Mouse (Mus musculus) ES-Bruce4 (cell line): ENCODE results near the gene Pde11a. TPM values are rescaled to one million over a fixed set of nuclear protein-coding genes. Genes with fewer than 3 reads are reported as not detected.

Experiments
- H3K27ac ChIP-seq: 2 replicates; pipeline ENCODE4 v1.5.1; 2012; ENCODE audit warnings: low read length, inconsistent platforms; ENCODE audit not compliant: insufficient read depth
- H3K27me3 ChIP-seq: 2 replicates; pipeline ENCODE4 v1.6.1; 2012; ENCODE audit warnings: mild to moderate bottlenecking, low read length, inconsistent platforms; ENCODE audit not compliant: control insufficient read depth, poor library complexity, insufficient read depth, severe bottlenecking
- H3K36me3 ChIP-seq: 2 replicates; pipeline ENCODE4 v1.6.1; 2012; ENCODE audit warnings: inconsistent platforms, mild to moderate bottlenecking, low read length, moderate library complexity; ENCODE audit not compliant: control insufficient read depth, poor library complexity, insufficient read depth, severe bottlenecking
- H3K4me1 ChIP-seq: one replicate; pipeline ENCODE4 v1.8.1; 2011; ENCODE audit warnings: low read length; ENCODE audit not compliant: control insufficient read depth, insufficient read depth
- H3K4me3 ChIP-seq: 2 replicates; pipeline ENCODE4 v1.5.1; 2011; ENCODE audit warnings: low read depth, mild to moderate bottlenecking, low read length
- H3K9ac ChIP-seq: 2 replicates; pipeline ENCODE4 v1.6.1; 2012; ENCODE audit warnings: low read depth, mild to moderate bottlenecking, inconsistent platforms; ENCODE audit not compliant: poor library complexity, severe bottlenecking
- H3K9me3 ChIP-seq: replicated peaks from 2 replicates; pipeline ENCODE4 v1.6.1; 2012; ENCODE audit warnings: mild to moderate bottlenecking, low read length, inconsistent platforms; ENCODE audit not compliant: control insufficient read depth, poor library complexity, insufficient read depth, severe bottlenecking
- CTCF ChIP-seq: IDR thresholded peaks from one replicate; pipeline ENCODE4 v1.8.1; 2011; ENCODE audit warnings: low read depth, low read length
- EP300 ChIP-seq: IDR thresholded peaks from 2 replicates; pipeline ENCODE4 v1.6.1; 2011; ENCODE audit warnings: low read depth, low read length; ENCODE audit not compliant: insufficient read depth
- POLR2A ChIP-seq: IDR thresholded peaks from one replicate; pipeline ENCODE4 v1.8.1; 2011; ENCODE audit warnings: low read length; ENCODE audit not compliant: insufficient read depth
- polyA plus RNA-seq: library from polyadenylated mRNA; stranded (reverse); fragments of >200 nt; gene quantifications from 2 replicates; pipeline ENCODE4 v1.2.4, GENCODE M21; 2011; ENCODE audit warnings: low read depth; ENCODE audit not compliant: missing spikeins, insufficient read depth, insufficient read length

Pde11a gene
- polyA plus RNA-seq, 1 experiment, result 0.76 TPM

DNA sequence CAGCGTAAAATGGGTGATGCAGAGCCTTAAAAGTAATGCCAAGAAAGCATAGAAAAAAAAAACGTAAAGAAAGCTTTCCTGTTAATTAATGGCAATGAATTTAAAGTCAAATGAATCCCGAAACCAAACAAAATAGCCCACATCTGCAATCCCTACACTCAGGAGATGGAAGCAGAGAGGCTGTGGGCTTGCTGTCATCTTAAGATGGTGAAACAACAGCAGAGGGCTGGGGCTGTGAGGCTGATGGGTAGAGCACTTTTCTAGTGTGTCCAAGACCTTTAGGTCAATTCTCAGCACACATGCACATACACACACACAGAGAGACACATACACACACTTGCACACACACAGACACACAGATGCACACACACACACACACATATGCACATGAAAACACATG lies 12.4 kb downstream of the Pde11a start:
- no peak overlapping the region for H3K9ac ChIP-seq
- no peaks in the 10 kb centered on the region for H3K36me3 ChIP-seq
- no peaks in the 10 kb centered on the region for H3K9me3 ChIP-seq
- no peaks in the 10 kb centered on the region for H3K27me3 ChIP-seq
- no peak overlapping the region for H3K4me3 ChIP-seq
- no peaks in the 10 kb centered on the region for H3K4me1 ChIP-seq
- TF ChIP-seq CTCF, result no peak
- TF ChIP-seq EP300, result no peak
- TF ChIP-seq POLR2A, result no peak
- no peak overlapping the region for H3K27ac ChIP-seq

DNA sequence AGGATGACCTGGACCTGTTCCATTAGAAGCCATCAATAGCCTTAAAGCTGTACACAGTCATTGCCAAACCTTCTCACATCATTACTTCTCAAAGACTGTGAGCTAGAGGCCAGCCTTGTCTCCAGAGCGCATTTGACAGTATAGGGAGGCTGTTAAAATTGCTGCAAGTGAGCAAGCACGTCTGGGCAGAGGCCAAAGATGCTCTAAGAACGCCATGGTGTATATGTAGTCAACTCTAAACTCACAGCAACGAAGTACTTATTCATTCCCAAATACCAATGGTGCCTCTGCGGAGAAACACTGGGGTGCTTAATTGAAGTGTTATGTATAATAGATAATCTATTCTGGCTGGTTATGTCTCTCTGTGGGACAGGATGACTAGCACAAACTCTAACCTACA lies 14.1 kb downstream of the Pde11a start:
- Histone ChIP-seq H3K36me3 (no peaks in the 10 kb centered on the region), H3K4me1 (no peaks in the 10 kb centered on the region), H3K4me3 (no peak overlapping the region), H3K27me3 (no peaks in the 10 kb centered on the region), H3K9ac (no peak overlapping the region), H3K27ac (no peak overlapping the region), H3K9me3 (0 out of 2 replicates have a peak, but pooled peaks cover 2% of the 10 kb centered on the region)
- TF ChIP-seq POLR2A (no peak), CTCF (no peak), EP300 (no peak)

DNA sequence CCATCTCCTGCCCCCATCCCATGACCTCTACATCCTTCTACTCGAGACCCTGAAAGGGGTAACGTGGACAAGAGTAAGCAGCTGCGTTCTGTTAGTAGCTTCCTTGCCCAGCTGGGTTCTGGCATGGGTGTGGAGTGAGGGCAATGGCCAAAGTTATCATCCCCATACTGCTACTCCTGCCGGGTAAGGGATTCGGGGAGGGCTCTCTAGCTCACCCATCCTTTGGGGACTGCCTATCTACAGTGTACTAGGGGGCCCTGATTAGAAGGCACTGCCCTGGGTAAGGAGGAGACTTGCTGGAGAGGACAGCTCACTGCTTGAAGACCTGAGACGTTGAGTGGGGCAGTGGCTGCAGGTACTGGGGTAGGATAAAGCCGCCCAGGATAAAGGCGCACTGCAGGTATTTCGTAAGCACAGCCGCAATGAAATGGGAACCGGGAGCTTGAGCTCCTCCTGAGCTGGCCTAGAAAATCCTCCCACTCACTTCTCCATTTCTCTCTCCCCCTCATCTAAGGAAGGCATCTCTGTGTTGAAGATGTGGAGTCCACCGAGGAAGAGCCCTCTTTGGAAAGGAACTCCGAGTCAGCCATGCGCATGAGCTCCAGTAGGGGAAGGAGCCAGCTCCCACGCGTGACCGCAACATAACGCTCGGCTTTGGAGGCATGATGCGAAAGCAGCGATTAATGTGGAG lies 15.2 kb downstream of the Pde11a start:
- TF ChIP-seq CTCF (no peak), POLR2A (no peak), EP300 (no peak)
- H3K9me3 ChIP-seq, result 0 out of 2 replicates have a peak, but pooled peaks cover 2% of the 10 kb centered on the region
- no peak overlapping the region for H3K4me3 ChIP-seq
- no peak overlapping the region for H3K27ac ChIP-seq
- H3K4me1 ChIP-seq, result no peaks in the 10 kb centered on the region
- no peaks in the 10 kb centered on the region for H3K27me3 ChIP-seq
- no peaks in the 10 kb centered on the region for H3K36me3 ChIP-seq
- no peak overlapping the region for H3K9ac ChIP-seq

GRCm38 (mm10) chr2:76320336-76320735 lies 18.2 kb downstream of the Pde11a start:
- H3K9ac ChIP-seq, result no peak overlapping the region
- TF ChIP-seq EP300, result no peak
- TF ChIP-seq CTCF, result no peak
- no peak for TF ChIP-seq POLR2A
- no peaks in the 10 kb centered on the region for H3K36me3 ChIP-seq
- H3K9me3 ChIP-seq, result 0 out of 2 replicates have a peak, but pooled peaks cover 2% of the 10 kb centered on the region
- H3K4me1 ChIP-seq, result no peaks in the 10 kb centered on the region
- no peak overlapping the region for H3K27ac ChIP-seq
- H3K27me3 ChIP-seq, result no peaks in the 10 kb centered on the region
- H3K4me3 ChIP-seq, result no peak overlapping the region

DNA sequence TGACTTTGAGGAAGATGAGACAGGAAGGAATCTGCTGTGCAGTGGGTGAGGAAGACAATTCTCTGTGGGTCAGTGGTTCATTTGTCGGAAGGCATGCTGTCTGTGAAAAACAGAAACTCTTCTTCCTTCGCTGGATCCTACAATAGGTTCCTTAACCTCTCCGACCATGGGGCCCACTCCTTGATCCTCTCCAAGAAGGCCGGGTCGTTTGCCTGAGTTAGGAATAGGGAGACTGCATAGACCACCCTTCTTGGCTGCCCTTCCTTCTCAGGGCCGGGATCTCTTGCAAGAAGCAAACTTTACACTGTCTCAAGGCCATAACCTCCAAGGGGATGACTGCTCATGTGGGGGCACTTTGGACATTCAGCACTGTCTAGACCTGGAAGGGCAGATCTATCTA lies 19.3 kb downstream of the Pde11a start:
- no peaks in the 10 kb centered on the region for H3K27me3 ChIP-seq
- no peak overlapping the region for H3K27ac ChIP-seq
- 0 out of 2 replicates have a peak, but pooled peaks cover 2% of the 10 kb centered on the region for H3K9me3 ChIP-seq
- no peaks in the 10 kb centered on the region for H3K4me1 ChIP-seq
- TF ChIP-seq EP300 (no peak), POLR2A (no peak), CTCF (no peak)
- H3K9ac ChIP-seq, result no peak overlapping the region
- no peaks in the 10 kb centered on the region for H3K36me3 ChIP-seq
- no peak overlapping the region for H3K4me3 ChIP-seq

DNA sequence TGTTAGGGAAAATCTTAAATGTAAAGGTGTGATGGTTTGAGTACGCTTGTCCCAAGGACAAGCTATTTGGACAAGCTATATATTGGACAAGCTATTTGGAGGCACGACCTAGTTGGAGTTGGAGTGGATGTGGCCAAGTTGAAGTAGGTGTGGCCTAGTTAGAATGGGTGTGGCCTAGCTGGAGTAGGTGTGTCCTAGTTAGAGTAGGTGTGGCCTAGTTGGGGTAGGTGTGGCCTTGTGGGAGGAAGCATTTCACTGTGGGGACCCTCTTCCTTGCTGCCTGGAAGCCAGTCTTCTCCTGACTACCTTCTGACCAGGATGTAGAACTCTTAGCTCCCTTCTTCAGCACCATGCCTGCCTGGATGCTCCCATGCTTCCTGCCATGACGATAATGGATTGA lies 50.9 kb downstream of the Pde11a start:
- H3K36me3 ChIP-seq, result no peaks in the 10 kb centered on the region
- no peaks in the 10 kb centered on the region for H3K9me3 ChIP-seq
- TF ChIP-seq CTCF, result no peak
- TF ChIP-seq POLR2A, result no peak
- TF ChIP-seq EP300, result no peak
- no peak overlapping the region for H3K4me3 ChIP-seq
- H3K27ac ChIP-seq, result no peak overlapping the region
- H3K27me3 ChIP-seq, result no peaks in the 10 kb centered on the region; the same call in 1 of the 2 replicates
- H3K9ac ChIP-seq, result no peak overlapping the region
- H3K4me1 ChIP-seq, result no peaks in the 10 kb centered on the region
